Mouse (Mus musculus) E14TG2a.4 (cell line): ENCODE results near the gene Npas2.

Experiments
- CTCF ChIP-seq: conservative IDR thresholded peaks from 2 replicates; pipeline ENCODE4 v1.5.1; 2014; ENCODE audit warnings: low read length
- NANOG ChIP-seq: IDR thresholded peaks from 2 replicates; pipeline ENCODE4 v1.6.1; 2014; ENCODE audit warnings: borderline replicate concordance, low read length, mixed read lengths

- TF ChIP-seq CTCF (peak; percentile 27), NANOG (no peak)
These were observed 147.1 kb downstream of the Npas2 start for GRCm38 (mm10) chr1:39340647-39341046.
